Comparison of ENCODE assay signal across 8 mouse cellular contexts in genomic region chr17:6827159-6827733, GRCm38 (mm10). TPM values are rescaled to one million over a fixed set of nuclear protein-coding genes. Genes with fewer than 3 reads are reported as not detected.
DNase-seq lines count a peak whose midpoint lies in the region; ATAC-seq and TF ChIP-seq lines count a peak whose summit lies in the region.

No protein-coding gene starts in this region.

- peak overlapping the region; percentile 97 for H3K27ac ChIP-seq in kidney, postnatal 0 days
- peak overlapping the region; percentile 99 for H3K27ac ChIP-seq in intestine, embryonic 16.5 days (ENCODE audit: low read length)
- H3K27ac ChIP-seq in midbrain, embryonic 12.5 days (replicated peaks) = peak overlapping the region; percentile 94

- H3K4me1 ChIP-seq in kidney, postnatal 0 days (replicated peaks; ENCODE audit: insufficient read depth, low read length) = no peaks in the 10 kb centered on the region; the same call in 1 of the 2 replicates
- H3K4me1 ChIP-seq in intestine, embryonic 16.5 days (ENCODE audit: control insufficient read depth, insufficient read depth, low read length) = 0 out of 2 replicates have a peak, but pooled peaks cover 6% of the 10 kb centered on the region
- H3K4me1 ChIP-seq in midbrain, embryonic 12.5 days = peaks cover 12% of the 10 kb centered on the region

- TF ChIP-seq CTCF in kidney, postnatal 0 days (IDR thresholded peaks at IDR 0.05; ENCODE audit: low read depth) = no peak

- no peak; the same call in 1 of the 2 replicates for ATAC-seq in kidney, postnatal 0 days (replicated peaks; ENCODE audit: low FRiP score, low read depth)
- ATAC-seq in intestine, embryonic 16.5 days = peak; percentile 17
- ATAC-seq in midbrain, embryonic 12.5 days (ENCODE audit: low FRiP score, low read depth) = peak; percentile 20; the same call in 1 of the 2 replicates

- DNase-seq in kidney, postnatal 0 days (ENCODE audit: low spot score) = no peak
- DNase-seq in kidney, adult 11 months = no peak
- DNase-seq in MEL-GATA-1-ER (ENCODE audit: extremely low read depth, low read depth) = peak; percentile 81
- DNase-seq in fibroblast of lung, adult 2 months (ENCODE audit: low read depth) = peak; percentile 85
- no peak for DNase-seq in cerebellum, adult 8-10 months
- no peak for DNase-seq in adrenal gland, adult 8-10 months

- peak overlapping the region; percentile 48 for H3K4me3 ChIP-seq in kidney, postnatal 0 days (replicated peaks; ENCODE audit: low read depth, low read length)
- peak overlapping the region; percentile 66 for H3K4me3 ChIP-seq in intestine, embryonic 16.5 days (ENCODE audit: low read length)
- peak overlapping the region; percentile 64 for H3K4me3 ChIP-seq in midbrain, embryonic 12.5 days

- no peaks in the 10 kb centered on the region for H3K9me3 ChIP-seq in kidney, postnatal 0 days (replicated peaks; ENCODE audit: low read length)
- no peaks in the 10 kb centered on the region for H3K9me3 ChIP-seq in intestine, embryonic 16.5 days (ENCODE audit: control insufficient read depth, low read length)
- no peaks in the 10 kb centered on the region for H3K9me3 ChIP-seq in midbrain, embryonic 12.5 days

- no peak overlapping the region; the same call in 1 of the 2 replicates for H3K9ac ChIP-seq in kidney, postnatal 0 days (ENCODE audit: low read depth, low read length)
- peak overlapping the region; percentile 76 for H3K9ac ChIP-seq in intestine, embryonic 16.5 days (ENCODE audit: low read depth, low read length)
- H3K9ac ChIP-seq in midbrain, embryonic 12.5 days (replicated peaks) = peak overlapping the region; percentile 63

- H3K4me2 ChIP-seq in kidney, postnatal 0 days (ENCODE audit: low read length) = peak overlapping the region; percentile 59
- peak overlapping the region; percentile 84 for H3K4me2 ChIP-seq in intestine, embryonic 16.5 days (ENCODE audit: low read depth, low read length)
- H3K4me2 ChIP-seq in midbrain, embryonic 12.5 days (replicated peaks) = peak overlapping the region; percentile 75

- H3K27me3 ChIP-seq in kidney, postnatal 0 days (ENCODE audit: insufficient read depth, low read length) = no peaks in the 10 kb centered on the region
- H3K27me3 ChIP-seq in intestine, embryonic 16.5 days (replicated peaks; ENCODE audit: control insufficient read depth, insufficient read depth, low read length) = no peaks in the 10 kb centered on the region
- no peaks in the 10 kb centered on the region for H3K27me3 ChIP-seq in midbrain, embryonic 12.5 days

- WGBS in kidney, postnatal 0 days = 32% methylated on average over 10 of the region's 10 CpGs
- 31% methylated on average over 10 of the region's 10 CpGs for WGBS in intestine, embryonic 16.5 days
- 40% methylated on average over 10 of the region's 10 CpGs for WGBS in midbrain, embryonic 12.5 days

- H3K36me3 ChIP-seq in kidney, postnatal 0 days (ENCODE audit: insufficient read depth, low read length) = no peaks in the 10 kb centered on the region
- H3K36me3 ChIP-seq in intestine, embryonic 16.5 days (ENCODE audit: control insufficient read depth, insufficient read depth, low read length) = no peaks in the 10 kb centered on the region
- no peaks in the 10 kb centered on the region for H3K36me3 ChIP-seq in midbrain, embryonic 12.5 days

RNA-seq across cellular contexts. Expression of gene Ezr, which starts 44.7 kb away (rescaled TPM):
- 281 and 313 TPM in 2 replicates for polyA plus RNA-seq in kidney, postnatal 0 days (2015; fragmentation: Nextera tagmentation; extraction: Ambion mirVana)
- polyA plus RNA-seq in intestine, embryonic 16.5 days (2015; fragmentation: Nextera tagmentation; extraction: Ambion mirVana) = 281 and 319 TPM in 2 replicates
- 53.2 and 60.8 TPM in 2 replicates for polyA plus RNA-seq in midbrain, embryonic 12.5 days (2016; fragmentation: Nextera tagmentation; extraction: Ambion mirVana)
- total RNA-seq in adrenal gland, adult 8-10 months (2022) = 10 to 100 TPM; 18.8 to 34.8 (median 23.9) TPM

Comparison
In these comparisons a context has a peak if more than half of its experiments do, and no peak if none do; other contexts are left out.
1. DNase-seq: peak in MEL-GATA-1-ER (single experiment) and fibroblast of lung, adult 2 months (single experiment); none in kidney, postnatal 0 days (single experiment), kidney, adult 11 months (single experiment), cerebellum, adult 8-10 months (single experiment) and adrenal gland, adult 8-10 months (single experiment).
2. Peak in every context shown above with its lines, with median percentiles within 50 percentile points of each other: H3K27ac ChIP-seq, H3K4me2 ChIP-seq and H3K4me3 ChIP-seq.